Mouse (Mus musculus) stomach, postnatal 0 days (tissue): ENCODE results near the gene Trmu.

Source experiments
- CTCF ChIP-seq: IDR thresholded peaks from 2 replicates; pipeline ENCODE4 v1.5.1; 2016; ENCODE audit warnings: antibody characterized with exemption, low read depth, mild to moderate bottlenecking, moderate library complexity
- EP300 ChIP-seq: optimal IDR thresholded peaks from 2 replicates; pipeline ENCODE3; 2016; ENCODE audit warnings: antibody characterized with exemption

DNA sequence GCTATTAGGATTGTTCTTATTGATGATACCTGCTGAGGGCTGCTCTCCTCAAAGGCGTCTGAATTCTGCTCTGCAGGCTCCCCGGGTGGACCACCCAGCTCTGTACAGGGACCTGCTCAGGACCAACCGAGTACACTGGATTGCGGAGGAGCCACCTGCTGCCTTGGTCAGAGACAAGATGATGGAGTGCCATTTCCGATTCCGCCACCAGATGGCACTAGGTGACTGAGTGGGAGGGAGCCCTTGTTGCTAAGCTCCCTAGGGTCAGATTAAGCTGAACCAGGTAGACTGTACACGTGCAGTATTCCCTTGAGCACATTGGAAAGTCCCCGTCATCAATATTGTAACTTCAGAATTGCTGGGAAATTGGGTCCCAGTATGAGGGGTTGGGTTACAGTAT is 17.2 kb downstream of the Trmu start:
- TF ChIP-seq CTCF (peak; percentile 97), EP300 (no peak)
